In the genomic region with DNA sequence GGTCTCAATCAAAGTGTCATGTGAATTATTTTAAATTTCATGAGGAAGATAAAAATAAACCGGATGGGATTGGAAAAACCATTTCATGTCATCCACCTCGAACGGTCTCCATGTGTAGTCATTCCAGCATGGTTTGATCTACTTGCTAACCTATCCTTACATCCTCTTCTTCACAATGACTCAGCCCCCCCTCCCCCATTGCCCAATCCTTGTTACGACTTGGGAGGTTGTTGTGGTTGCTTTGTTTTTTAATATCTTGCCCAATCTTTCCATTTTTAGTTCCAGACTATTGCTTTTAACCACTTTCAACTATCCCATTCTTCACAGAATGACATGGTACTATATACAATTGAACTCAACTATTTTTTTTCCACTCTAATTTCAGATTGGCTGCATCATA, we compare ENCODE assay signal across 19 mouse cellular contexts.
A peak's percentile ranks its signal among the peaks of the same experiment; 100 is the strongest.
DNase-seq lines count a peak whose midpoint lies in the region; ATAC-seq and TF ChIP-seq lines count a peak whose summit lies in the region.
"Had no signal": no experiment of that assay in that cellular context is flagged by ENCODE, and none has a peak within 500 bp of the region (broad histone marks: within the 10 kb centered on the region; RNA-seq: fewer than 3 reads in every experiment).

No protein-coding gene starts in this region.

- H3K4me3 ChIP-seq in lung, postnatal 0 days (ENCODE audit: low read depth, low read length) = no peak overlapping the region
- H3K4me3 ChIP-seq: embryonic facial prominence, embryonic 13.5 days; forebrain, embryonic 12.5 days; heart, adult 2 months; heart, embryonic 12.5 days; hindbrain, embryonic 10.5 days had no signal

- no peaks in the 10 kb centered on the region for H3K27me3 ChIP-seq in lung, postnatal 0 days (replicated peaks; ENCODE audit: insufficient read depth, low read length)
- H3K27me3 ChIP-seq: embryonic facial prominence, embryonic 13.5 days; forebrain, embryonic 12.5 days; heart, embryonic 12.5 days had no signal

- no peak for TF ChIP-seq EP300 in lung, postnatal 0 days (IDR thresholded peaks at IDR 0.05)

- H3K9ac ChIP-seq in lung, postnatal 0 days (replicated peaks; ENCODE audit: low read depth) = no peak overlapping the region
- H3K9ac ChIP-seq: embryonic facial prominence, embryonic 13.5 days; forebrain, embryonic 12.5 days; heart, embryonic 12.5 days; hindbrain, embryonic 14.5 days had no signal

- ATAC-seq in lung, postnatal 0 days = no peak
- peak; percentile 90 for ATAC-seq in granulocyte monocyte progenitor cell, adult 5-6 weeks (replicated peaks; ENCODE audit: poor library complexity, severe bottlenecking)
- ATAC-seq in monocyte, adult 5-6 weeks (replicated peaks; ENCODE audit: insufficient number of reproducible peaks, low FRiP score, low TSS enrichment, poor library complexity, severe bottlenecking) = peak; percentile 60
- ATAC-seq: forebrain, embryonic 16.5 days had no signal

- H3K4me2 ChIP-seq in lung, postnatal 0 days (replicated peaks; ENCODE audit: low read depth, low read length) = no peak overlapping the region
- H3K4me2 ChIP-seq: embryonic facial prominence, embryonic 13.5 days; forebrain, embryonic 12.5 days; heart, embryonic 12.5 days; hindbrain, embryonic 14.5 days had no signal

- no peaks in the 10 kb centered on the region for H3K36me3 ChIP-seq in lung, postnatal 0 days (ENCODE audit: insufficient read depth, low read length)
- H3K36me3 ChIP-seq: embryonic facial prominence, embryonic 13.5 days; forebrain, embryonic 12.5 days; G1E; heart, embryonic 12.5 days; hindbrain, embryonic 10.5 days had no signal

- 87% methylated on average over 4 of the region's 4 CpGs for WGBS in lung, postnatal 0 days

- H3K9me3 ChIP-seq in lung, postnatal 0 days (ENCODE audit: low read length) = no peaks in the 10 kb centered on the region
- H3K9me3 ChIP-seq: embryonic facial prominence, embryonic 13.5 days; forebrain, embryonic 12.5 days; heart, embryonic 12.5 days; hindbrain, embryonic 10.5 days had no signal

- TF ChIP-seq CTCF in lung, postnatal 0 days (IDR thresholded peaks at IDR 0.05) = no peak

- DNase-seq in lung, postnatal 36 days = peak; percentile 9
- no peak for DNase-seq in lung, postnatal 0 days (ENCODE audit: low spot score)
- no peak for DNase-seq in adipocyte (ENCODE audit: low spot score)
- DNase-seq in cerebellum, postnatal 4 days (ENCODE audit: low spot score in 2 of 2) = no peak
- no peak for DNase-seq in cerebellum, postnatal 14 days
- DNase-seq: adrenal gland, postnatal 14 days; cerebellum, adult 2 months; cerebellum, postnatal 10 days; gastrocnemius, postnatal 10 days; heart, adult 2 months had no signal

- H3K27ac ChIP-seq in lung, postnatal 0 days (ENCODE audit: low read length) = no peak overlapping the region
- H3K27ac ChIP-seq: embryonic facial prominence, embryonic 13.5 days; forebrain, embryonic 12.5 days; heart, adult 2 months; hindbrain, embryonic 10.5 days; hindbrain, embryonic 14.5 days had no signal

- no peaks in the 10 kb centered on the region for H3K4me1 ChIP-seq in lung, postnatal 0 days (ENCODE audit: insufficient read depth, low read depth, low read length)
- H3K4me1 ChIP-seq: embryonic facial prominence, embryonic 13.5 days; forebrain, embryonic 12.5 days; hindbrain, embryonic 10.5 days had no signal
